Mouse (Mus musculus) thymus, adult 2 months (tissue): ENCODE measurements at regions not wholly inside any gene's neighbourhood (a gene's known extent, or its start where the extent isn't known, plus 50 kb on each side); places are given as distances from the start of the nearest gene placed in this dataset.

ENCODE experiments used
- DNase-seq: peaks from one replicate; pipeline ENCODE4 v3.0.0; 2021
- H3K27ac ChIP-seq: fragments of 200-500 bp; 2 replicates; pipeline ENCODE4 v1.5.1; 2012; ENCODE audit warnings: low read length, control low read depth; ENCODE audit not compliant: control insufficient read depth, insufficient read depth
- H3K27me3 ChIP-seq: fragments of 200-500 bp; 2 replicates; pipeline ENCODE4 v1.6.1; 2012; ENCODE audit warnings: mild to moderate bottlenecking, low read length, moderate library complexity, mixed read lengths; ENCODE audit not compliant: control insufficient read depth, insufficient read depth
- H3K36me3 ChIP-seq: fragments of 200-500 bp; 2 replicates; pipeline ENCODE4 v1.6.1; 2012; ENCODE audit warnings: mild to moderate bottlenecking, low read length, moderate library complexity; ENCODE audit not compliant: control insufficient read depth, insufficient read depth
- H3K4me1 ChIP-seq: fragments of 200-500 bp; replicated peaks from 2 replicates; pipeline ENCODE4 v1.6.1; 2012; ENCODE audit warnings: low read length; ENCODE audit not compliant: control insufficient read depth, insufficient read depth
- H3K4me3 ChIP-seq: fragments of 200-500 bp; 2 replicates; pipeline ENCODE4 v1.5.1; 2012; ENCODE audit warnings: mild to moderate bottlenecking, low read length, control low read depth, moderate library complexity; ENCODE audit not compliant: control insufficient read depth, insufficient read depth
- CTCF ChIP-seq: fragments of 200-500 bp; IDR thresholded peaks from 2 replicates; pipeline ENCODE4 v1.5.1; 2012; ENCODE audit warnings: mild to moderate bottlenecking, control low read depth, low read length, moderate library complexity, borderline replicate concordance; ENCODE audit not compliant: control insufficient read depth, poor library complexity, insufficient read depth; ENCODE audit errors: extremely low read depth
- POLR2A ChIP-seq: fragments of 200-500 bp; IDR thresholded peaks from 2 replicates; pipeline ENCODE4 v1.6.1; 2012; ENCODE audit warnings: mild to moderate bottlenecking, low read length, control low read depth, moderate library complexity; ENCODE audit not compliant: control insufficient read depth, poor library complexity, insufficient read depth; ENCODE audit errors: extremely low read depth
- WGBS: fragments of 180-500 bp; shearing (Covaris S2); methylation state at CpG from one replicate; pipeline ENCODE4 v1.1.7; 2018; 5-methylcytosine and 5-hydroxymethylcytosine counted together

- TF ChIP-seq POLR2A (no peak), CTCF (no peak)
- Histone ChIP-seq H3K27me3 (no peaks in the 10 kb centered on the region), H3K27ac (peak overlapping the region; percentile 21), H3K36me3 (no peaks in the 10 kb centered on the region), H3K4me1 (peaks cover 25% of the 10 kb centered on the region), H3K4me3 (no peak overlapping the region)
- DNase-seq = no peak
- 85% methylated on average over 4 of the region's 4 CpGs for WGBS
These were observed 340.6 kb upstream of the Id2 start for GRCm38 (mm10) chr12:25437556-25437955.

DNA sequence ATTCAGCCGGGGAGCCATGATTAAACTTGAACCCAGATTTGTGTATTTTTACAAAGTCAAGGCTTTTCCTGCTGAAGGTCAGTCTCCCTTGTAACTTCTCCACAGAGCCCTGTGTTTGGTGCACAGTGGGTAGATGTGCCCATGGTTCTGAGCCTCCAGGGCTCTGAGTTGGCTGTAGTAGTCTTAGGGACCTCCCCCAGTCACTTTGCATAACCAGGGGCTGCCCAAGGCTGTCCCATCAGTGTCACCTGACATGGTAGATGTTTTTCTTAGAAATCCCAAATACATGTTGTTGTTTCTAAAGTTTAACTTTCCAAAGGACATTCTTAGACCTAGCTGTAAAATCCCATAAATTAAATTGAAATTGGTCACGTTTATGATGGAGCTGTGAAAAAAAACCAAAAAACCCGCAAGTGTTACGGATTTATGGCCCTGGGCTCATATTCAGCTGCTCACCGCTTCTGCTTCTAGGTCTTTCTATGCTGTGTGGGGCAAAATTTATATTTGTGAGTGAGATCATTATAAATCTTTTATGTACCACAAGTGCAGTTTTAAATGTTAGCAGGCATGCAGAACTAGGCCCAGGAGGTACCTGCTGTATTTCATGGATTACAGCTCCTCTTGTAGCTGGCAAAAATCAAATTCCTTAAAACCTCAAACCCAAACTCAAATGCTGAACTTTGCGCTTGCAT is 339.4 kb upstream of the Id2 start:
- DNase-seq = no peak
- TF ChIP-seq CTCF (no peak), POLR2A (no peak)
- H3K36me3 ChIP-seq = no peaks in the 10 kb centered on the region
- H3K4me1 ChIP-seq = peaks cover 25% of the 10 kb centered on the region
- 97% methylated on average over 6 of the region's 6 CpGs for WGBS
- H3K27me3 ChIP-seq = no peaks in the 10 kb centered on the region
- H3K4me3 ChIP-seq = no peak overlapping the region
- no peak overlapping the region for H3K27ac ChIP-seq

DNA sequence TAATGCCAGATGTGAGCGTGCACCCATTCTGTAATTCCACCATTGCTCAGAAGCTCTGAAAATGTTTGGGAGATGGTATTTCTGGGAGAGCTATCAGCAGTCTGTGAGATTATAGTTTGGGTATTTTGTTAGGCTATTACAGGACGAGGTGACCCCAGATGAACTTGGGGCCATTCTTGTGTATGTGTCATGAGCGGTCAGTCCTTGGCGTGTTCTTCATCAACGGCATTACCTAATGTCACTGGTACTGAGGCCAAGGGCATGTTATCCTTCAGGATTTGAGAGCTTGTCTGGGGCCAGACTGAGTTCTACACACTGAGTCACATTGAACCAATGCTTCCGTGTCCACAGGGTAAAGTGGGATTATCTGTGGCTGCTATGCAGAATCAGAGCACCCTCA is 335.9 kb upstream of the Id2 start:
- TF ChIP-seq POLR2A (no peak), CTCF (no peak)
- Histone ChIP-seq H3K27me3 (no peaks in the 10 kb centered on the region), H3K36me3 (no peaks in the 10 kb centered on the region), H3K27ac (no peak overlapping the region), H3K4me3 (no peak overlapping the region), H3K4me1 (peaks cover 32% of the 10 kb centered on the region)
- DNase-seq = no peak
- 98% methylated on average over 6 of the region's 6 CpGs for WGBS

- no peak for TF ChIP-seq CTCF
- TF ChIP-seq POLR2A = no peak
- Histone ChIP-seq H3K4me3 (no peak overlapping the region), H3K4me1 (peaks cover 23% of the 10 kb centered on the region), H3K27ac (no peak overlapping the region), H3K36me3 (no peaks in the 10 kb centered on the region), H3K27me3 (no peaks in the 10 kb centered on the region)
- DNase-seq = peak; percentile 56
- WGBS = 3% methylated on average over 4 of the region's 4 CpGs
These were observed 334.0 kb upstream of the Id2 start for GRCm38 (mm10) chr12:25430911-25431310.

DNA sequence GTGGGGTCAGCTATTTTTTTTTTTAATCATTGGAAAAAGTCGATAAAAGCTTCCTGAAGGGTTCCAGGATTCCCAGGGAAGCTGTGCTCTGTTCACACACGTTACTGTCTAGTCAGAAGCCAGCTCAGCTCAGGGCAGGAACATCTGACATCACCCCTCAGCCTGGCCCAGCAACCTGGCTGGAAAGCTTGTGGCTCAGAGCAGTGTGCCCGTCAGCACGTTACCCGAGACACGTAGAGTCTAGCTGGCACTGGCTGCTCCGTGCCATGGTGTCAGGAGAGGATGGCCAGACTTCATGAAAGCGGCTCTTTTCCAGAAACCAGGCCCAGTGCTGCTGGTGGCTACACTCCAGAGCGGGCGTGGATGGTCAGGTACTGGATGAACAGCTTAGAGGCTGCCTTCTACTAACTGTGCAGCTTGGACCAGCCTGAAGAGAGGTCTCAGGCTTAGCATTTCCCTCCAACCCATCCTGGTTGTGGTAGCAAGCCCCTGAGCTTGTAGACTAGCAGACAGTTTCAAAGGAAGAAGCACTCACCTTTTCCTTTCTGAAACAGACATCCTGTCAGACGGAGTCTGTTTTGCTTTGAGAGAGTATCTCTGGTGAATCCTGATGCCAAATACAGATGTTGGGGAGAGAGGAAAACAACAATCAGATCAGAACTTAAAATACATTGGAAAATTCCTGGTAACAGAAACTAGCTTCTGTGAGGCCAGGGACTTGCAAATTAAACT is 331.1 kb upstream of the Id2 start:
- WGBS = 83% methylated on average over 11 of the region's 11 CpGs
- Histone ChIP-seq H3K36me3 (no peaks in the 10 kb centered on the region), H3K27ac (no peak overlapping the region), H3K4me3 (no peak overlapping the region), H3K4me1 (peaks cover 19% of the 10 kb centered on the region), H3K27me3 (no peaks in the 10 kb centered on the region)
- no peak for TF ChIP-seq POLR2A
- TF ChIP-seq CTCF = no peak
- DNase-seq = no peak

DNA sequence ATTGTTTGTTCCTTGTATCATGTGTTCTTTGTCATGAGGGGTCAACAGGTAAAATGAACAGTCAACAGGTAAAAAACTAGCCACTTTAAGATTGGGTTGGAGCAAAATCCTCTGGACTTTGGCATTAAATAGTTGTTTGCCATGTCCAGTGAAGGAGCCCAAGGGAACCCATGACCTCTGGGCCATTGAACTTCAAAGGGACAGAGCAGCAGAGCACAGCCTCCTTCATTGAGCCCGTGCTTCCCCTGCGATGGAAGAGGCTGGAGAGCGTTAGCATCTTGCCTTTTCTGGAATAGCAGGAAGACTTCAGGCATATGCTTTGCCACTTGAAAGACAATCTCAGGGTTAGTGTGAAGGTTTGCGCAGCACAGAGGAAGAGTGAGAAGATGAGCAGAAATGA is 320.4 kb upstream of the Id2 start:
- TF ChIP-seq CTCF (no peak), POLR2A (no peak)
- H3K27me3 ChIP-seq = no peaks in the 10 kb centered on the region
- no peak for DNase-seq
- no peaks in the 10 kb centered on the region for H3K4me1 ChIP-seq
- H3K4me3 ChIP-seq = no peak overlapping the region
- no peaks in the 10 kb centered on the region for H3K36me3 ChIP-seq
- 92% methylated on average over 4 of the region's 4 CpGs for WGBS
- H3K27ac ChIP-seq = no peak overlapping the region
